Comparison of ENCODE assay signal across 31 mouse cellular contexts in the genomic region with DNA sequence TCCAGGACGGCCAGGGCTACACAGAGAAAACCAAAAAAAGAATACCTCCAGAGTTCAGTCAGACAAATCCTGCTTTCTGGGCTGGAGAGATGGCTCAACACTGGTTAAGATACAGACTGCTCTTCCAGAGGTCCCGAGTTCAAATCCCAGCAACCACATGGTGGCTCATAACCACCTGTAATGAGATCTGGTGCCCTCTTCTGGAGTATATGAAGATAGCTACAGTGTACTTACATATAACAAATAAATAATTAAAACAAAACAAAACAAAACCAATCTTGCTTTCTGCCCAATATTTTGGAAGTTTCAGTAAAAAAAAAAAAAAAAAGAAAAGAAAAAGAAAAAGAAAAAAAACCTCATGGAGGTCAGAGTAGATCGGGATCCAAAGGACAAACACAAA. TPM values are rescaled to one million over a fixed set of nuclear protein-coding genes. Genes with fewer than 3 reads are reported as not detected.
DNase-seq lines count a peak whose midpoint lies in the region; ATAC-seq and TF ChIP-seq lines count a peak whose summit lies in the region.
"Had no signal": no experiment of that assay in that cellular context is flagged by ENCODE, and none has a peak within 500 bp of the region (broad histone marks: within the 10 kb centered on the region; RNA-seq: fewer than 3 reads in every experiment).

No protein-coding gene starts in this region.

- no peak for TF ChIP-seq EP300 in MEL (IDR thresholded peaks at IDR 0.05; ENCODE audit: low read depth in 1 of 2, low read length in 2 of 2)

- no peak for DNase-seq in layer of hippocampus, adult 2 months (ENCODE audit: low spot score in 2 of 2)
- DNase-seq in layer of hippocampus, adult 11-12 months (ENCODE audit: low spot score) = no peak
- DNase-seq in 3T3-L1 (ENCODE audit: low read depth, low spot score) (peak; percentile 63), 416B (ENCODE audit: low read depth) (peak; percentile 41), MEL (ENCODE audit: low read depth, low spot score) (peak; percentile 65)
- DNase-seq in hindbrain, embryonic 11.5 days (ENCODE audit: low spot score) = no peak
- DNase-seq in cerebellum, postnatal 25 days = no peak
- DNase-seq in cerebellum, adult 11-12 months = no peak
- DNase-seq: adrenal gland, postnatal 10 days; cerebellum, adult 9-10 months; embryo, embryonic 11 days; heart, postnatal 14 days; kidney, adult 8-10 months; kidney, postnatal 14 days; lung, embryonic 14.5 days; lung, postnatal 14 days; thymus, postnatal 14 days had no signal

- H3K4me1 ChIP-seq in MEL (ENCODE audit: control insufficient read depth in 1 of 2, insufficient read depth in 2 of 2, low read length in 2 of 2) = peaks cover 0 to 8% of the 10 kb centered on the region in 2 experiments; a peak in 2 of 4 replicates
- H3K4me1 ChIP-seq in hindbrain, embryonic 11.5 days (replicated peaks; ENCODE audit: control insufficient read depth, insufficient read depth, low read length) = no peaks in the 10 kb centered on the region
- H3K4me1 ChIP-seq: embryonic facial prominence, embryonic 12.5 days; hindbrain, embryonic 10.5 days; limb, embryonic 10.5 days; midbrain, embryonic 10.5 days; neural tube, embryonic 12.5 days had no signal

- H3K4me3 ChIP-seq in layer of hippocampus, adult 2 months = no peak overlapping the region
- H3K4me3 ChIP-seq in MEL (ENCODE audit: control insufficient read depth in 1 of 2, insufficient read depth in 1 of 2, low read depth in 2 of 2, low read length in 2 of 2) = no peak overlapping the region
- no peak overlapping the region for H3K4me3 ChIP-seq in hindbrain, embryonic 11.5 days (ENCODE audit: low read depth, low read length)
- H3K4me3 ChIP-seq: embryonic facial prominence, embryonic 12.5 days; heart, embryonic 13.5 days; hindbrain, embryonic 10.5 days; limb, embryonic 10.5 days; limb, embryonic 15.5 days; midbrain, embryonic 10.5 days; myocyte; neural tube, embryonic 12.5 days had no signal

- no peaks in the 10 kb centered on the region for H3K9me3 ChIP-seq in MEL (replicated peaks; ENCODE audit: insufficient read depth, low read length)
- no peaks in the 10 kb centered on the region for H3K9me3 ChIP-seq in hindbrain, embryonic 11.5 days (ENCODE audit: control insufficient read depth, low read length)
- H3K9me3 ChIP-seq: embryonic facial prominence, embryonic 12.5 days; G1E; heart, embryonic 13.5 days; hindbrain, embryonic 10.5 days; limb, embryonic 10.5 days; limb, embryonic 15.5 days; midbrain, embryonic 10.5 days; neural tube, embryonic 12.5 days had no signal

- no peak for ATAC-seq in hindbrain, embryonic 11.5 days (ENCODE audit: low FRiP score)
- ATAC-seq: activated CD4-positive, CD25-positive, alpha-beta regulatory T cell, adult 4 months; forebrain, embryonic 14.5 days; hindbrain, embryonic 16.5 days; midbrain, embryonic 16.5 days had no signal

- peaks cover 10 to 25% of the 10 kb centered on the region in 2 experiments for H3K36me3 ChIP-seq in MEL (ENCODE audit: control insufficient read depth in 1 of 2, insufficient read depth in 2 of 2, low read length in 2 of 2)
- H3K36me3 ChIP-seq in hindbrain, embryonic 11.5 days (ENCODE audit: control insufficient read depth, insufficient read depth, low read length) = peaks cover 12% of the 10 kb centered on the region; the same call in 1 of the 2 replicates

- TF ChIP-seq RAD21 in MEL (IDR thresholded peaks at IDR 0.05; ENCODE audit: low read depth, low read length) = no peak; the same call in none of the 2 replicates

- WGBS in hindbrain, embryonic 11.5 days = 98% methylated on average over 3 of the region's 3 CpGs

- peaks cover 29% of the 10 kb centered on the region for H3K79me2 ChIP-seq in MEL (ENCODE audit: control insufficient read depth, insufficient read depth, low read length, poor library complexity)

- TF ChIP-seq CTCF in layer of hippocampus, adult 2 months (conservative IDR thresholded peaks at IDR 0.05) = peak; percentile 59
- peak in 2 of 3 experiments; percentile 25 to 65; a peak in 3 of 6 replicates for TF ChIP-seq CTCF in MEL (IDR thresholded peaks at IDR 0.05 in 2 of 3, conservative IDR thresholded peaks at IDR 0.05 in 1 of 3; ENCODE audit: control insufficient read depth in 1 of 3, insufficient read depth in 1 of 3, low read depth in 2 of 3, low read length in 3 of 3, poor library complexity in 1 of 3, severe bottlenecking in 1 of 3)

- H3K9ac ChIP-seq in MEL (ENCODE audit: control insufficient read depth, low read depth, low read length, poor library complexity, severe bottlenecking) = no peak overlapping the region
- H3K9ac ChIP-seq in hindbrain, embryonic 11.5 days (ENCODE audit: low read depth, low read length) = no peak overlapping the region
- H3K9ac ChIP-seq: embryonic facial prominence, embryonic 12.5 days; heart, embryonic 13.5 days; limb, embryonic 15.5 days; liver, embryonic 14.5 days; lung, embryonic 14.5 days; neural tube, embryonic 12.5 days had no signal

- no peak overlapping the region for H3K27ac ChIP-seq in layer of hippocampus, adult 2 months
- H3K27ac ChIP-seq in MEL (ENCODE audit: control insufficient read depth, low read depth, low read length) = no peak overlapping the region
- no peak overlapping the region for H3K27ac ChIP-seq in hindbrain, embryonic 11.5 days (ENCODE audit: low read depth, low read length)
- H3K27ac ChIP-seq: embryonic facial prominence, embryonic 12.5 days; heart, embryonic 13.5 days; hindbrain, embryonic 10.5 days; limb, embryonic 10.5 days; limb, embryonic 15.5 days; liver, embryonic 14.5 days; midbrain, embryonic 10.5 days; neural tube, embryonic 12.5 days had no signal

- H3K27me3 ChIP-seq in MEL (ENCODE audit: control insufficient read depth in 1 of 2, insufficient read depth in 2 of 2, low read length in 2 of 2) = no peaks in the 10 kb centered on the region
- no peaks in the 10 kb centered on the region for H3K27me3 ChIP-seq in hindbrain, embryonic 11.5 days (ENCODE audit: control insufficient read depth, insufficient read depth, low read length)
- H3K27me3 ChIP-seq: embryonic facial prominence, embryonic 12.5 days; heart, embryonic 13.5 days; limb, embryonic 15.5 days; neural tube, embryonic 12.5 days had no signal

- no peak for TF ChIP-seq POLR2A in MEL (IDR thresholded peaks at IDR 0.05; ENCODE audit: control insufficient read depth in 1 of 2, insufficient read depth in 1 of 2, low read depth in 1 of 2, low read length in 2 of 2, poor library complexity in 1 of 2)

- no peak overlapping the region for H3K4me2 ChIP-seq in hindbrain, embryonic 11.5 days (replicated peaks; ENCODE audit: low read depth, low read length)
- H3K4me2 ChIP-seq: embryonic facial prominence, embryonic 12.5 days; heart, embryonic 13.5 days; limb, embryonic 15.5 days; lung, embryonic 14.5 days; neural tube, embryonic 12.5 days had no signal

TF ChIP-seq in MEL, 35 proteins besides CTCF, POLR2A, EP300 and RAD21:
- TF ChIP-seq SMC3 (IDR thresholded peaks at IDR 0.05; ENCODE audit: low read depth, low read length) (peak; percentile 43; the same call in 1 of the 2 replicates), NELFE (IDR thresholded peaks at IDR 0.05; ENCODE audit: low read depth, low read length) (no peak)

RNA-seq across cellular contexts. Expression of gene Mrps7, which starts 8.5 kb away (rescaled TPM):
- 10 to 100 TPM; 50.4 to 50.8 TPM for total RNA-seq in layer of hippocampus, adult 2 months (2021)
- 138 and 157 TPM in 2 replicates for total RNA-seq in MEL (2012; rRNA removed)
- 100 to 1,000 TPM; 106 to 199 TPM for polyA plus RNA-seq in MEL (2012; ENCODE audit: insufficient read depth in 1 of 2, insufficient read length in 2 of 2, low read depth in 1 of 2, low replicate concordance in 2 of 2, missing spikeins in 1 of 2)
- 93.3 and 105 TPM in 2 replicates for polyA plus RNA-seq in hindbrain, embryonic 11.5 days (2014; fragmentation: Nextera tagmentation; extraction: Ambion mirVana)

RNA-seq across cellular contexts. Expression of gene Gga3, which starts 8.6 kb away (rescaled TPM):
- total RNA-seq in layer of hippocampus, adult 2 months (2021) = 10 to 100 TPM; 67.9 to 91.9 TPM
- 24.0 and 28.6 TPM in 2 replicates for total RNA-seq in MEL (2012; rRNA removed)
- 10 to 100 TPM in 1 of 2 experiments, not detected in 1; 59.9 TPM for polyA plus RNA-seq in MEL (2012; ENCODE audit: insufficient read depth in 1 of 2, insufficient read length in 2 of 2, low read depth in 1 of 2, low replicate concordance in 2 of 2, missing spikeins in 1 of 2)
- polyA plus RNA-seq in hindbrain, embryonic 11.5 days (2014; fragmentation: Nextera tagmentation; extraction: Ambion mirVana) = 24.7 and 25.1 TPM in 2 replicates

RNA-seq across cellular contexts. Expression of gene Mif4gd, which starts 17.6 kb away (rescaled TPM):
- 10 to 100 TPM; 19.5 to 22.5 TPM for total RNA-seq in layer of hippocampus, adult 2 months (2021)
- 42.0 and 52.0 TPM in 2 replicates for total RNA-seq in MEL (2012; rRNA removed)
- polyA plus RNA-seq in MEL (2012; ENCODE audit: insufficient read depth in 1 of 2, insufficient read length in 2 of 2, low read depth in 1 of 2, low replicate concordance in 2 of 2, missing spikeins in 1 of 2) = 10 to 100 TPM in 1 of 2 experiments, not detected in 1; 62.9 TPM
- polyA plus RNA-seq in hindbrain, embryonic 11.5 days (2014; fragmentation: Nextera tagmentation; extraction: Ambion mirVana) = 14.2 and 17.7 TPM in 2 replicates

RNA-seq across cellular contexts. Expression of gene Nup85, which starts 31.0 kb away (rescaled TPM):
- 10 to 100 TPM; 48.7 to 49.3 TPM for total RNA-seq in layer of hippocampus, adult 2 months (2021)
- total RNA-seq in MEL (2012; rRNA removed) = 338 and 362 TPM in 2 replicates
- polyA plus RNA-seq in MEL (2012; ENCODE audit: insufficient read depth in 1 of 2, insufficient read length in 2 of 2, low read depth in 1 of 2, low replicate concordance in 2 of 2, missing spikeins in 1 of 2) = 100 to 1,000 TPM in 1 of 2 experiments, not detected in 1; 370 TPM
- polyA plus RNA-seq in hindbrain, embryonic 11.5 days (2014; fragmentation: Nextera tagmentation; extraction: Ambion mirVana) = 156 and 175 TPM in 2 replicates

RNA-seq across cellular contexts. Expression of gene Slc25a19, which starts 32.9 kb away (rescaled TPM):
- total RNA-seq in layer of hippocampus, adult 2 months (2021) = 10 to 100 TPM; 60.4 to 66.6 TPM
- 30.0 and 35.3 TPM in 2 replicates for total RNA-seq in MEL (2012; rRNA removed)
- 10 to 100 TPM in 1 of 2 experiments, not detected in 1; 43.1 TPM for polyA plus RNA-seq in MEL (2012; ENCODE audit: insufficient read depth in 1 of 2, insufficient read length in 2 of 2, low read depth in 1 of 2, low replicate concordance in 2 of 2, missing spikeins in 1 of 2)
- 24.9 and 27.1 TPM in 2 replicates for polyA plus RNA-seq in hindbrain, embryonic 11.5 days (2014; fragmentation: Nextera tagmentation; extraction: Ambion mirVana)

Comparison
In these comparisons a context has a peak if more than half of its experiments do, and no peak if none do; other contexts are left out.
1. DNase-seq: peak in 3T3-L1 (single experiment), 416B (single experiment) and MEL (single experiment); none in layer of hippocampus, adult 2 months (0 of 2), layer of hippocampus, adult 11-12 months (single experiment), hindbrain, embryonic 11.5 days (single experiment), cerebellum, postnatal 25 days (0 of 2) and cerebellum, adult 11-12 months (single experiment).